Mouse (Mus musculus) heart, postnatal 0 days (tissue): ENCODE results near the gene Fibp.

ENCODE experiments used
- CTCF ChIP-seq: IDR thresholded peaks from 2 replicates; pipeline ENCODE4 v1.5.1; 2016; ENCODE audit warnings: antibody characterized with exemption, control low read depth, low read depth
- EP300 ChIP-seq: IDR thresholded peaks from 2 replicates; pipeline ENCODE4 v1.6.1; 2016; ENCODE audit warnings: antibody characterized with exemption, low read depth

DNA sequence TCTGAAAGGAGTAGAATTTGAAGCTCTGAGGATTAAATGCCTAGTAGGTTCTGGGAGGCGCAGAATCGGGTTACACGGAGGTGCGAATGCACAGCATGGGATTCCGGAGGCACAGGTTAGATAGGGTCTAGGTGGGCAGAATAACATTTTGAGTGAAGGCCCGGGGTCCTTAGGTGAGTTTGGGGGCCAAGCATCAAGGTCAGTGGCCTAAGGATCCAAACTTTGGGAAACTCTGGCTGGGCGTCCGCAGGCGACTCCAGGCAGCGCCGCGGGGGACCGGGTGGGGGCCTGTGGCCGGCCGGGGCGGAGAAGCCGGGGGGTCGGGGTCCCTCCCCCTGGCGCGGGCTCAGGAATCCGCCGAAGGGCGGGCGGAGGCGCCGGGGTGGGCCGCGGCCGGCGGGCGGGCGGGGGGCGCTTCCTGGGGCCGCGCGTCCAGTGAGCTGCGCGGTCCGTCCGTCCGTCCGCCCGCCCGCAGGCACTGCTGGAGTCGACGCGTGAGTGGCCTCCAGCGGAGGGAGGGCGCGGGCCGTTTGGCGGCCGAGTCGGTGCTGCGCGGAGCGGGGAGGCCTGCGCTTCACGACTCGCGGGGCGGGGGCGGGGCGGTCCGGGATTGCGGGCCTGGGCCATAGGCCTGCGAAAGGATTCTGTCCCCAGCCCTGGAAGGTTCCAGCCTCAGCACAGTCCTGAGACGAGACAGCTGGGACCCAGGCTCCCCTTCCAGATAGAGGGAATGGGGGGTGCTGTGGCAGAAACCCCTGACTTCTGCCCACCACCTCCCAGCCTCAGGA, 14.1 kb downstream of the Fibp start:
- TF ChIP-seq CTCF (no peak), EP300 (no peak)
